Mouse (Mus musculus) large intestine, adult 2 months (tissue): ENCODE measurements around the gene Cxcl10. TPM values are rescaled to one million over a fixed set of nuclear protein-coding genes. Genes with fewer than 3 reads are reported as not detected.
"Not testable (repeated sequence)": the region's sequence is repeated elsewhere in the genome, so short reads cannot be mapped to it uniquely, and the experiment has no call there.

ENCODE experiments used
- DNase-seq: peaks from one replicate; pipeline ENCODE4 v3.0.0-alpha.2; 2012; ENCODE audit warnings: low read depth, low spot score
- WGBS: fragments of 180-500 bp; shearing (Covaris S2); methylation state at CpG from one replicate; pipeline ENCODE4 v1.1.7; 2018; 5-methylcytosine and 5-hydroxymethylcytosine counted together
- polyA plus RNA-seq: library from polyadenylated mRNA; depleted of rRNA; stranded (reverse); fragments of >200 nt; gene quantifications from 2 replicates; pipeline ENCODE4 v1.2.3, GENCODE M21; 2012

The Cxcl10 gene
- polyA plus RNA-seq, 1 experiment = 20.6 TPM

- WGBS = 85% methylated on average over 6 of the region's 6 CpGs
- DNase-seq = no peak
These were observed 22.2 kb upstream of the Cxcl10 start for GRCm38 (mm10) chr5:92370891-92371290.

GRCm38 (mm10) chr5:92370392-92370791 is 21.7 kb upstream of the Cxcl10 start:
- DNase-seq = no peak
- WGBS = 35% methylated on average over 6 of the region's 6 CpGs

- no peak for DNase-seq
- WGBS = 51% methylated on average over 13 of the region's 13 CpGs
These were observed 20.7 kb upstream of the Cxcl10 start for GRCm38 (mm10) chr5:92369151-92369994.

GRCm38 (mm10) chr5:92368392-92368791 is 19.7 kb upstream of the Cxcl10 start:
- no peak for DNase-seq
- 35% methylated on average over 10 of the region's 10 CpGs for WGBS

- 36% methylated on average over 6 of the region's 6 CpGs for WGBS
- DNase-seq = no peak
These were observed 17.9 kb upstream of the Cxcl10 start for GRCm38 (mm10) chr5:92366565-92366964.

- DNase-seq = no peak
- WGBS = 64% methylated on average over 11 of the region's 11 CpGs
These were observed 16.5 kb upstream of the Cxcl10 start for GRCm38 (mm10) chr5:92365146-92365705.

- DNase-seq = no peak
- 95% methylated on average over 5 of the region's 5 CpGs for WGBS
These were observed 15.3 kb upstream of the Cxcl10 start for GRCm38 (mm10) chr5:92364011-92364410.

- DNase-seq = no peak
- 16% methylated on average over 4 of the region's 4 CpGs for WGBS
These were observed 14.5 kb upstream of the Cxcl10 start for GRCm38 (mm10) chr5:92363179-92363578.

GRCm38 (mm10) chr5:92358767-92359455 is 10.2 kb upstream of the Cxcl10 start:
- no peak for DNase-seq

GRCm38 (mm10) chr5:92358033-92358432 is 9.3 kb upstream of the Cxcl10 start:
- 18% methylated on average over 12 of the region's 12 CpGs for WGBS

More at GRCm38 (mm10) chr5:92358767-92359455, 10.2 kb upstream of the Cxcl10 start:
- WGBS = 51% methylated on average over 11 of the region's 11 CpGs

GRCm38 (mm10) chr5:92353517-92353916 is 4.8 kb upstream of the Cxcl10 start:
- WGBS = 0% methylated on average over 11 of the region's 11 CpGs
- DNase-seq = no peak

More at GRCm38 (mm10) chr5:92358033-92358432, 9.3 kb upstream of the Cxcl10 start:
- DNase-seq = no peak

- not testable (repeated sequence) for DNase-seq
- 72% methylated on average over 4 of the region's 4 CpGs for WGBS
These were observed 4.0 kb upstream of the Cxcl10 start for GRCm38 (mm10) chr5:92352716-92353115.

GRCm38 (mm10) chr5:92349731-92350130 is 1.0 kb upstream of the Cxcl10 start:
- DNase-seq = no peak
- 71% methylated on average over 7 of the region's 7 CpGs for WGBS

GRCm38 (mm10) chr5:92345006-92345405 is 3.7 kb downstream of the Cxcl10 start:
- WGBS = 85% methylated on average over 8 of the region's 8 CpGs
- DNase-seq = no peak

- 30% methylated on average over 4 of the region's 4 CpGs for WGBS
- no peak for DNase-seq
These were observed 8.1 kb downstream of the Cxcl10 start for GRCm38 (mm10) chr5:92340606-92341005.

GRCm38 (mm10) chr5:92336743-92337142 is 11.9 kb downstream of the Cxcl10 start:
- no peak for DNase-seq
- WGBS = 71% methylated on average over 3 of the region's 3 CpGs

- no peak for DNase-seq
These were observed 16.3 kb downstream of the Cxcl10 start for GRCm38 (mm10) chr5:92332359-92332840.

GRCm38 (mm10) chr5:92331635-92332338 is 16.9 kb downstream of the Cxcl10 start, which contains the start of gene Art3:
TSS of gene Art3 (plus strand) at chr5:92331827.
- no peak for DNase-seq
- 84% methylated on average over 17 of the region's 17 CpGs for WGBS

More at GRCm38 (mm10) chr5:92332359-92332840, 16.3 kb downstream of the Cxcl10 start:
- WGBS = 22% methylated on average over 9 of the region's 9 CpGs

GRCm38 (mm10) chr5:92331122-92331521 is 17.6 kb downstream of the Cxcl10 start:
- DNase-seq = no peak
- 85% methylated on average over 12 of the region's 12 CpGs for WGBS

GRCm38 (mm10) chr5:92327929-92328328 is 20.8 kb downstream of the Cxcl10 start, which contains the start of gene Cxcl9:
TSS of gene Cxcl9 (minus strand) at chr5:92328079.
- no peak for DNase-seq
- WGBS = 23% methylated on average over 7 of the region's 7 CpGs
